Mouse (Mus musculus): ENCODE measurements around the gene Snx32. TPM values are rescaled to one million over a fixed set of nuclear protein-coding genes. Genes with fewer than 3 reads are reported as not detected.

Snx32 gene
- polyA plus RNA-seq, 1 experiment from 2014 or later = 9.3 TPM

DNA sequence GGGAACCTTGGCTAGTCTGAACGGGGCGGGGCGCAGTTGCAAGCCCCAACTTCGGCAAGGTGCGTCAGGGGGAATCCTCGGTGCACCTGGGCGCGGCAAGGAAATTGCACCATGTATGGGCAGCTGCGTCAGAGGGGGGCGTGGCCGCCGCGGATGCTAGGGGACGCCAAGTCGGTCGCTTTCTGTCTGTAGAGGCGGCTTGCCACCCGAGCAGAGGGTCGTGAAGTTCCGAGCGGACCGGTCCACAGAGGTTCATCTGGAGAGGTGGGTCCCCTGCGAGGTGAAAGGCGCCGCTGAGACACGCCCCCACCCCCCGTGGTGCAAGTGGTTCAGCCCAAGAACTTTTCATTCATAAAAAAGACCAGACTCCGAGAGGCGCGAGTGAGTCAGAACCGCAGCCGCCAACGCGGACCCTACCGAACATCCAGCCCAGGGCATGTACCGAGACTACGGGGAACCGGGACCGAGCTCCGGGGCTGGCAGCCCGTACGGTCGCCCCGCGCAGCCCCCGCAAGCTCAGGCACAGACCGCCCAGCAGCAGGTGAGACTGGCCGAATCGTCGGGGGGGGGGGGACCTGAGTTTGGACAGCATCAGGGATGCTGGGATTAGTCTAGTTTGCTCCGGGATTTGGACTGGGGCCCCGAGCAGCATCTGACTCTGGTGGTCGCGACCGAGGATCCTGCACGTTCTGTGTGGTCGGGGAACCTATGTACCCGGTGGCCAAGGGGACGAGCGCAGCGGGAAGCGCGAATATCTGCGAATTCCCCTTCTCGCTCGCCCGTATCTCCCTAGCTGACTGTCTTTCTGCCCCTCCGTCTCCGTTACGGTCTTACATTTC, 62.6 kb downstream of the Snx32 start, which contains the start of gene Fosl1:
Gene Fosl1 (plus strand): TSS at position 33 of the 839 bp plus-strand sequence.
- Histone ChIP-seq H3K4me1 (peaks cover 28% of the 10 kb centered on the region), H3K4me2 (peak within 1 kb of the TSS; percentile 98), H3K9me3 (replicated peaks) (no peaks in the 10 kb centered on the region), H3K9ac (peak within 1 kb of the TSS; percentile 40), H3K4me3 (replicated peaks) (peak within 1 kb of the TSS; percentile 58), H3K27me3 (peaks cover 59% of the 10 kb centered on the region), H3K36me3 (no peaks in the 10 kb centered on the region), H3K27ac (no peak within 1 kb of the TSS)
- WGBS = under 1% methylated on average over 70 of the region's 70 CpGs
- ATAC-seq (replicated peaks; ENCODE audit: low FRiP score) = peak; percentile 46

- H3K27ac ChIP-seq = no peak overlapping the region
- H3K4me2 ChIP-seq = no peak overlapping the region
- peaks cover 28% of the 10 kb centered on the region for H3K4me1 ChIP-seq
- no peaks in the 10 kb centered on the region for H3K9me3 ChIP-seq (replicated peaks)
- no peak for ATAC-seq (replicated peaks; ENCODE audit: low FRiP score)
- H3K9ac ChIP-seq = no peak overlapping the region
- peaks cover 57% of the 10 kb centered on the region for H3K27me3 ChIP-seq
- 84% methylated on average over 5 of the region's 5 CpGs for WGBS
- H3K4me3 ChIP-seq (replicated peaks) = no peak overlapping the region
- H3K36me3 ChIP-seq = no peaks in the 10 kb centered on the region
Observed at GRCm38 (mm10) chr19:5445747-5446146, 64.6 kb downstream of the Snx32 start.

DNA sequence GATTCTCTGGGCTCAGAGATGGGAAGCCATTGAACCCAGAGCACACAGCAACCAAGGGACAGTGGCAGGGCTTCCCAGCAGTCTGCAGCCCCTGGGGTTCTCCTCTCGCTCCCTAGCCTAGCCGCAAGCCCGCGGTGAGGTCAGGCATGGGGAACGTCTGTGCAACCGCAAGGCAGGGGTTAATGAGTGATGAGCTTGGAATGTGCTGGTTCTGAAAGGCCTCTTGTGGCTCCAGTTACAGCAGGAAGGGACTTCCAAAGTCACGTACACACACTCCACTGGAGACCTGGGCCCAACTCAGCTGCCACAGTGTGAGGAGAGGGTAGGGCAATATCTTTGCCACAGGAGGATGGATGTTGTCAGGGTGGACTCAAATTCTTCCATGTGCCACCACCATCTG, 65.4 kb downstream of the Snx32 start:
- ATAC-seq (replicated peaks; ENCODE audit: low FRiP score) = no peak
- WGBS = 18% methylated on average over 7 of the region's 7 CpGs

GRCm38 (mm10) chr19:5444371-5444908, 65.9 kb downstream of the Snx32 start:
- Histone ChIP-seq H3K9ac (no peak overlapping the region), H3K4me3 (replicated peaks) (no peak overlapping the region), H3K36me3 (no peaks in the 10 kb centered on the region), H3K9me3 (replicated peaks) (peaks cover 5% of the 10 kb centered on the region; the same call in 1 of the 2 replicates), H3K27me3 (peaks cover 44% of the 10 kb centered on the region), H3K27ac (no peak overlapping the region), H3K4me1 (peaks cover 28% of the 10 kb centered on the region), H3K4me2 (peak overlapping the region; percentile 23; the same call in 1 of the 2 replicates)
- ATAC-seq (replicated peaks; ENCODE audit: low FRiP score) = no peak
- WGBS = 63% methylated on average over 9 of the region's 9 CpGs

More for the DNA sequence above, 65.4 kb downstream of the Snx32 start:
- Histone ChIP-seq H3K9ac (no peak overlapping the region), H3K4me2 (peak overlapping the region; percentile 23; the same call in 1 of the 2 replicates), H3K27me3 (peaks cover 50% of the 10 kb centered on the region), H3K4me1 (peaks cover 28% of the 10 kb centered on the region), H3K9me3 (replicated peaks) (peaks cover 5% of the 10 kb centered on the region; the same call in 1 of the 2 replicates), H3K27ac (no peak overlapping the region), H3K4me3 (replicated peaks) (no peak overlapping the region; the same call in 1 of the 2 replicates), H3K36me3 (no peaks in the 10 kb centered on the region)

Other genes with a start within 250 kb of the Snx32 start
- 23.2 and 25.0 TPM in 2 replicates for gene Pacs1, start 237.4 kb downstream of the Snx32 start, polyA plus RNA-seq (2015; fragmentation: Nextera tagmentation; extraction: Ambion mirVana)
- gene Sf3b2, start 215.1 kb downstream of the Snx32 start, polyA plus RNA-seq (2015; fragmentation: Nextera tagmentation; extraction: Ambion mirVana) = 351 and 362 TPM in 2 replicates
- 3.8 and 3.9 TPM in 2 replicates for gene Gal3st3, start 212.2 kb downstream of the Snx32 start, polyA plus RNA-seq (2015; fragmentation: Nextera tagmentation; extraction: Ambion mirVana)
- not detected in 2 replicates for gene Catsper1, start 174.8 kb downstream of the Snx32 start, polyA plus RNA-seq (2015; fragmentation: Nextera tagmentation; extraction: Ambion mirVana)
- gene Cst6, start 161.0 kb downstream of the Snx32 start, polyA plus RNA-seq (2015; fragmentation: Nextera tagmentation; extraction: Ambion mirVana) = 0.45 and 1.2 TPM in 2 replicates
- 58.4 and 59.3 TPM in 2 replicates for gene Eif1ad, start 143.8 kb downstream of the Snx32 start, polyA plus RNA-seq (2015; fragmentation: Nextera tagmentation; extraction: Ambion mirVana)
- gene Banf1, start 143.4 kb downstream of the Snx32 start, polyA plus RNA-seq (2015; fragmentation: Nextera tagmentation; extraction: Ambion mirVana) = 477 and 508 TPM in 2 replicates
- 82.0 and 87.6 TPM in 2 replicates for gene Sart1, start 121.8 kb downstream of the Snx32 start, polyA plus RNA-seq (2015; fragmentation: Nextera tagmentation; extraction: Ambion mirVana)
- gene Tsga10ip, start 108.0 kb downstream of the Snx32 start, polyA plus RNA-seq (2015; fragmentation: Nextera tagmentation; extraction: Ambion mirVana) = 0.30 and 0.57 TPM in 2 replicates
- gene Drap1, start 85.6 kb downstream of the Snx32 start, polyA plus RNA-seq (2015; fragmentation: Nextera tagmentation; extraction: Ambion mirVana) = 248 and 250 TPM in 2 replicates
- gene AI837181, start 85.4 kb downstream of the Snx32 start, polyA plus RNA-seq (2015; fragmentation: Nextera tagmentation; extraction: Ambion mirVana) = 54.2 and 59.0 TPM in 2 replicates
- gene Fosl1, start 63.0 kb downstream of the Snx32 start, polyA plus RNA-seq (2015; fragmentation: Nextera tagmentation; extraction: Ambion mirVana) = 0.39 TPM in 1 of 2 replicates, not detected in the other
- gene Ccdc85b, start 52.6 kb downstream of the Snx32 start, polyA plus RNA-seq (2015; fragmentation: Nextera tagmentation; extraction: Ambion mirVana) = 10.1 and 11.3 TPM in 2 replicates
- gene Fibp, start 49.9 kb downstream of the Snx32 start, polyA plus RNA-seq (2015; fragmentation: Nextera tagmentation; extraction: Ambion mirVana) = 119 and 128 TPM in 2 replicates
- gene Ctsw, start 42.0 kb downstream of the Snx32 start, polyA plus RNA-seq (2015; fragmentation: Nextera tagmentation; extraction: Ambion mirVana) = 1.1 and 1.5 TPM in 2 replicates
- 156 and 179 TPM in 2 replicates for gene Efemp2, start 36.6 kb downstream of the Snx32 start, polyA plus RNA-seq (2015; fragmentation: Nextera tagmentation; extraction: Ambion mirVana)
- 37.0 and 47.4 TPM in 2 replicates for gene Mus81, start 22.1 kb downstream of the Snx32 start, polyA plus RNA-seq (2015; fragmentation: Nextera tagmentation; extraction: Ambion mirVana)
- 2,798 and 2,930 TPM in 2 replicates for gene Cfl1, start 20.1 kb downstream of the Snx32 start, polyA plus RNA-seq (2015; fragmentation: Nextera tagmentation; extraction: Ambion mirVana)
- gene 1700020D05Rik, start 6.8 kb downstream of the Snx32 start, polyA plus RNA-seq (2015; fragmentation: Nextera tagmentation; extraction: Ambion mirVana) = 0.30 and 0.32 TPM in 2 replicates
- 11.3 and 12.0 TPM in 2 replicates for gene Ovol1, start 50.1 kb upstream of the Snx32 start, polyA plus RNA-seq (2015; fragmentation: Nextera tagmentation; extraction: Ambion mirVana)
- 9.7 and 10.8 TPM in 2 replicates for gene Ap5b1, start 57.5 kb upstream of the Snx32 start, polyA plus RNA-seq (2015; fragmentation: Nextera tagmentation; extraction: Ambion mirVana)
- 158 and 163 TPM in 2 replicates for gene Rnaseh2c, start 91.3 kb upstream of the Snx32 start, polyA plus RNA-seq (2015; fragmentation: Nextera tagmentation; extraction: Ambion mirVana)
- gene Kat5, start 99.7 kb upstream of the Snx32 start, polyA plus RNA-seq (2015; fragmentation: Nextera tagmentation; extraction: Ambion mirVana) = 53.5 and 58.8 TPM in 2 replicates
- gene Rela, start 126.9 kb upstream of the Snx32 start, polyA plus RNA-seq (2015; fragmentation: Nextera tagmentation; extraction: Ambion mirVana) = 47.3 and 52.4 TPM in 2 replicates
- gene Sipa1, start 153.2 kb upstream of the Snx32 start, polyA plus RNA-seq (2015; fragmentation: Nextera tagmentation; extraction: Ambion mirVana) = 30.8 and 39.8 TPM in 2 replicates
- gene Map3k11, start 178.2 kb upstream of the Snx32 start, polyA plus RNA-seq (2015; fragmentation: Nextera tagmentation; extraction: Ambion mirVana) = 42.6 and 43.2 TPM in 2 replicates
- 22.2 and 30.1 TPM in 2 replicates for gene Pcnx3, start 178.4 kb upstream of the Snx32 start, polyA plus RNA-seq (2015; fragmentation: Nextera tagmentation; extraction: Ambion mirVana)
- 0.15 and 0.38 TPM in 2 replicates for gene Kcnk7, start 193.8 kb upstream of the Snx32 start, polyA plus RNA-seq (2015; fragmentation: Nextera tagmentation; extraction: Ambion mirVana)
- 20.5 and 25.9 TPM in 2 replicates for gene Ehbp1l1, start 215.8 kb upstream of the Snx32 start, polyA plus RNA-seq (2015; fragmentation: Nextera tagmentation; extraction: Ambion mirVana)
- gene Fam89b, start 219.1 kb upstream of the Snx32 start, polyA plus RNA-seq (2015; fragmentation: Nextera tagmentation; extraction: Ambion mirVana) = 89.0 and 91.4 TPM in 2 replicates
- gene Ltbp3, start 230.4 kb upstream of the Snx32 start, polyA plus RNA-seq (2015; fragmentation: Nextera tagmentation; extraction: Ambion mirVana) = 18.5 and 18.8 TPM in 2 replicates